Mouse (Mus musculus) cortical plate, adult 2 months (tissue): ENCODE measurements around the gene Lama5.

Source experiments
- CTCF ChIP-seq: fragments of 200-500 bp; IDR thresholded peaks from 2 replicates; pipeline ENCODE4 v1.5.1; 2011; ENCODE audit warnings: mild to moderate bottlenecking, control low read depth, low read length; ENCODE audit not compliant: insufficient read depth; ENCODE audit errors: extremely low read depth
- POLR2A ChIP-seq: fragments of 200-500 bp; IDR thresholded peaks from 2 replicates; pipeline ENCODE4 v1.6.1; 2011; ENCODE audit warnings: mild to moderate bottlenecking, low read length, control low read depth; ENCODE audit not compliant: insufficient read depth; ENCODE audit errors: extremely low read depth

DNA sequence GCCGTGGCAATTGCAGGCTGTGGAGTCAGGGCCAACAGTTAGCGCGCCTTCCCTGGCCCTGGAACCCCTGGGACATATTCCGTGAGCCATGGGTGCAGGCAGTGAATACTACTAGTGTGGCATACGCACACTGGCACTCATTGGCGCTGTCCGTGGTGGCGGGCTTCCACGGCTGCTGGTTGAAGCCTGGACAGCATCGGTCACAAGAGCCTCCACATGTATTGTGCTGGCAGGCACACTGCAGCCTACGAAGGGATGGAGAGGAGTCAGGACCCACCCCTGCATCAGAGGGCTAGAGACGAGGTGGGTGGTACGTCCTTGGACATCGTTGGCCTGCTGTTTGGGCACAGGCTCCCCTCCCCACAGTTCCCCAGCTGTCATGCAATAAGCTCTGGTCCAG, 23.4 kb downstream of the Lama5 start:
- TF ChIP-seq POLR2A (no peak), CTCF (no peak)
